Mouse (Mus musculus) limb, embryonic 12.5 days (tissue): ENCODE measurements around the gene St6galnac5. TPM values are rescaled to one million over a fixed set of nuclear protein-coding genes. Genes with fewer than 3 reads are reported as not detected.

Experiments
- ATAC-seq: fragments of 200-750 bp; cut with Nextera tagmentation; 2 replicates; pipeline ENCODE4 v1.8.0; 2017; ENCODE audit warnings: low read depth, moderate TSS enrichment; ENCODE audit not compliant: insufficient number of reproducible peaks, insufficient read depth, low FRiP score, low TSS enrichment
- H3K27ac ChIP-seq: fragments of 300-500 bp; sonication (generic); 2 replicates; pipeline ENCODE4 v1.5.1; 2016; ENCODE audit warnings: mild to moderate bottlenecking, moderate library complexity
- H3K27me3 ChIP-seq: fragments of 300-500 bp; sonication (generic); 2 replicates; pipeline ENCODE4 v1.6.1; 2016; ENCODE audit warnings: mild to moderate bottlenecking, moderate library complexity
- H3K36me3 ChIP-seq: fragments of 300-500 bp; sonication (generic); 2 replicates; pipeline ENCODE4 v1.6.1; 2016; ENCODE audit warnings: mild to moderate bottlenecking, moderate library complexity
- H3K4me1 ChIP-seq: fragments of 300-500 bp; sonication (generic); replicated peaks from 2 replicates; pipeline ENCODE4 v1.6.1; 2016
- H3K4me2 ChIP-seq: fragments of 300-500 bp; sonication (generic); 2 replicates; pipeline ENCODE4 v1.6.1; 2016; ENCODE audit warnings: mild to moderate bottlenecking, moderate library complexity
- H3K4me3 ChIP-seq: fragments of 300-500 bp; sonication (generic); replicated peaks from 2 replicates; pipeline ENCODE4 v1.5.1; 2016; ENCODE audit warnings: mild to moderate bottlenecking
- H3K9ac ChIP-seq: fragments of 300-500 bp; sonication (generic); replicated peaks from 2 replicates; pipeline ENCODE4 v1.6.1; 2016; ENCODE audit warnings: mild to moderate bottlenecking, moderate library complexity
- H3K9me3 ChIP-seq: fragments of 300-500 bp; sonication (generic); 2 replicates; pipeline ENCODE4 v1.6.1; 2016; ENCODE audit warnings: mild to moderate bottlenecking, moderate library complexity
- WGBS: fragments of 180-500 bp; shearing (Covaris S2); methylation state at CpG from one replicate; pipeline ENCODE4 v1.1.7; 2016; 5-methylcytosine and 5-hydroxymethylcytosine counted together
- polyA plus RNA-seq: library from polyadenylated mRNA; unstranded; fragments of >200 nt; fragmentation: Nextera tagmentation; extraction: Ambion mirVana; gene quantifications from 2 replicates; pipeline ENCODE4 v1.2.1, GENCODE M21; 2016

St6galnac5 gene
- polyA plus RNA-seq, 1 experiment from 2014 or later: 2.2 TPM

DNA sequence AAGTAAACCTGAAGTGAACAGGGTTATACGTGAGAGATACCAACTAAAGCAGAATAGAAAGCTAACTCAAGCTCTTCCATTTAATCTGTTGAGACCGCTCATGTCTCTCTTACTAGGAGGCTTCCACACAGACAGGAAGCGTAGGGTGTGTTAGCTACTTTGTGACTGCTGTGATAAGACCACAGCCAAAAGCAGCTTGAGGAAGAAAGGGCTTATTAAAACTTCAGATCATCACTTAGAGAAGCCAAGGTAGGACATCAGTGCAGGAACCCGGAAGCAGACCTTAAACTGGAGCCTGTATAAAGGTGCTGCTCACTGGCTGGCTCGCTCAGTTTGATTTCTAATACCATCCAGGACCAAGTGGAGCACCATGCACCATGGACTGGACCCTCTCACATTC lies 31.7 kb downstream of the St6galnac5 start:
- Histone ChIP-seq H3K4me3 (no peak overlapping the region), H3K9me3 (no peaks in the 10 kb centered on the region), H3K36me3 (no peaks in the 10 kb centered on the region), H3K27ac (no peak overlapping the region), H3K4me2 (no peak overlapping the region), H3K4me1 (no peaks in the 10 kb centered on the region), H3K27me3 (no peaks in the 10 kb centered on the region), H3K9ac (no peak overlapping the region)
- ATAC-seq: no peak
- WGBS: 93% methylated on average over 5 of the region's 5 CpGs

GRCm38 (mm10) chr3:152949233-152949777 lies 32.7 kb downstream of the St6galnac5 start:
- ATAC-seq: no peak
- 88% methylated on average over 15 of the region's 15 CpGs for WGBS

GRCm38 (mm10) chr3:152948556-152948955 lies 33.5 kb downstream of the St6galnac5 start:
- no peak overlapping the region for H3K9ac ChIP-seq
- no peaks in the 10 kb centered on the region for H3K4me1 ChIP-seq
- H3K36me3 ChIP-seq: no peaks in the 10 kb centered on the region
- no peaks in the 10 kb centered on the region for H3K27me3 ChIP-seq
- H3K27ac ChIP-seq: no peak overlapping the region
- no peak for ATAC-seq
- no peaks in the 10 kb centered on the region for H3K9me3 ChIP-seq
- no peak overlapping the region for H3K4me2 ChIP-seq
- H3K4me3 ChIP-seq: no peak overlapping the region
- WGBS: 85% methylated on average over 7 of the region's 7 CpGs

More at GRCm38 (mm10) chr3:152949233-152949777, 32.7 kb downstream of the St6galnac5 start:
- H3K36me3 ChIP-seq: no peaks in the 10 kb centered on the region
- no peaks in the 10 kb centered on the region for H3K9me3 ChIP-seq
- no peaks in the 10 kb centered on the region for H3K27me3 ChIP-seq
- H3K9ac ChIP-seq: no peak overlapping the region
- no peak overlapping the region for H3K4me3 ChIP-seq
- H3K4me2 ChIP-seq: no peak overlapping the region
- H3K27ac ChIP-seq: no peak overlapping the region
- no peaks in the 10 kb centered on the region for H3K4me1 ChIP-seq

- Histone ChIP-seq H3K4me3 (no peak overlapping the region), H3K36me3 (no peaks in the 10 kb centered on the region), H3K27ac (no peak overlapping the region), H3K9me3 (no peaks in the 10 kb centered on the region), H3K4me2 (no peak overlapping the region), H3K27me3 (no peaks in the 10 kb centered on the region), H3K9ac (no peak overlapping the region), H3K4me1 (no peaks in the 10 kb centered on the region; the same call in 1 of the 2 replicates)
- WGBS: 85% methylated on average over 11 of the region's 11 CpGs
- no peak for ATAC-seq
These were observed 34.9 kb downstream of the St6galnac5 start for GRCm38 (mm10) chr3:152947031-152947640.

DNA sequence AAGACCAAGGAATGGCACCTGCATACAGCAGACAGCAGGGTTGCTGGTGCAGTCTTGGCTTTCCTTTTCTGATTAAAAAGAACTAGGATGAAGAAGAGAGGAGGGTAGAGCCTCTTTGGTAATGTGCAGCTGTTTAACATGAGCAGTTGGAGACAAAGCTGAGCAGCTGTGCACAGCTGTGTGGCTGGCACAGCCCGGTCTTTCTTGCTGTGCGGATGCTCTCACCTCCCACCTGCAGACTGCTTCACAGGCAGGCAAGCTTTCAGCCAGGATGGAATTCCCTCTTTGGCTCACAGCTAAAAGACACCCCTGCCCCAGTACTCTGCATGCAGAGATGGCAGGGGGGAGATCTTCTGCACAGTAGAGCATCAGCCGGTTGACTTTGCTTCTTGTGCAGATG lies 37.3 kb downstream of the St6galnac5 start:
- H3K4me3 ChIP-seq: no peak overlapping the region
- H3K36me3 ChIP-seq: no peaks in the 10 kb centered on the region
- H3K27ac ChIP-seq: no peak overlapping the region
- H3K4me1 ChIP-seq: no peaks in the 10 kb centered on the region; the same call in 1 of the 2 replicates
- no peak overlapping the region for H3K9ac ChIP-seq
- no peaks in the 10 kb centered on the region for H3K27me3 ChIP-seq
- H3K4me2 ChIP-seq: no peak overlapping the region
- ATAC-seq: no peak
- H3K9me3 ChIP-seq: no peaks in the 10 kb centered on the region
- WGBS: 81% methylated on average over 3 of the region's 3 CpGs

GRCm38 (mm10) chr3:152942985-152943384 lies 39.1 kb downstream of the St6galnac5 start:
- no peak for ATAC-seq
- WGBS: 80% methylated on average over 11 of the region's 11 CpGs
- no peaks in the 10 kb centered on the region for H3K27me3 ChIP-seq
- H3K27ac ChIP-seq: no peak overlapping the region
- no peak overlapping the region for H3K4me2 ChIP-seq
- H3K9ac ChIP-seq: no peak overlapping the region
- no peaks in the 10 kb centered on the region for H3K9me3 ChIP-seq
- no peaks in the 10 kb centered on the region; the same call in 1 of the 2 replicates for H3K4me1 ChIP-seq
- no peak overlapping the region for H3K4me3 ChIP-seq
- no peaks in the 10 kb centered on the region for H3K36me3 ChIP-seq

DNA sequence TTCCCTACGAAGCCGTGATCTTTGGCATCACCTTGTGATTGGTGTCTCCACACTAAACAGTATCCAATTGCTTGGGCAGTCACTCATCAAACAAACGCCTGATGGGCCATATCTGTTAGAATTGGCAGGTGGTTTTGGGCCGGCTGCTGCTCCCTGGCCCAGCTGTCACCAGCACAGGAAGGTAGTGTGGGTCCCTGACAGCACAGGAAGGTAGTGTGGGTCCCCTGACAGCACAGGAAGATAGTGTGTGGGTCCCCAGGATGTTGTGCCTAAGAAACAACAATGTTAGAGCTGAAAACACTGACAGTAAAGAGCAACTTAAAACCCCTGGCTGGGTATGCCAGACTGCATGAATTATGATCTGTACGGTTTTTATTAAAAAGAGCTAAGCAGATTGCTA lies 40.4 kb downstream of the St6galnac5 start:
- Histone ChIP-seq H3K4me2 (no peak overlapping the region), H3K4me3 (no peak overlapping the region)
- 78% methylated on average over 5 of the region's 5 CpGs for WGBS

DNA sequence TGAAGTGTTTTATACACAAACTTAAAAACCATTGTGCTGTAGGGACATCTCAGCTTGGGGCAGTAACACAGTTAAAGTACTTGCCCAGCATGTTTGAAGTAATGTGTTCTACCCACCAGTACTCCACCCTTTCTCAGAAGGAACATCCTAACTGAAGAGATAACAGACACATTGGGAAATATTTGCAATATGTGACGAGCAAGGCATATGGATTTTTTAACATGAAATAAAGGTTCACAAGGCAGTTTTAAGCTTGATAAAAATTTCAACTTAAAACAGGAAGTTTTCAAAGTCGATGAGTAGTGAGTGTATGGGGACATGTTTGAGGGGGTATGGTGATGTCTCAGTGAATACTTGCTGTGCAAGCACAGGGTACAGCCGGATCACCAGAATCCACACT lies 45.7 kb downstream of the St6galnac5 start:
- H3K4me3 ChIP-seq: no peak overlapping the region
- no peak overlapping the region for H3K4me2 ChIP-seq
- no peaks in the 10 kb centered on the region for H3K36me3 ChIP-seq
- no peaks in the 10 kb centered on the region for H3K27me3 ChIP-seq
- H3K27ac ChIP-seq: no peak overlapping the region
- H3K4me1 ChIP-seq: no peaks in the 10 kb centered on the region
- 90% methylated on average over 3 of the region's 3 CpGs for WGBS
- no peak overlapping the region for H3K9ac ChIP-seq
- no peak for ATAC-seq
- no peaks in the 10 kb centered on the region for H3K9me3 ChIP-seq

More for the DNA sequence above, 40.4 kb downstream of the St6galnac5 start:
- Histone ChIP-seq H3K9ac (no peak overlapping the region), H3K27ac (no peak overlapping the region), H3K9me3 (no peaks in the 10 kb centered on the region), H3K4me1 (no peaks in the 10 kb centered on the region; the same call in 1 of the 2 replicates), H3K36me3 (no peaks in the 10 kb centered on the region), H3K27me3 (no peaks in the 10 kb centered on the region)
- no peak for ATAC-seq

DNA sequence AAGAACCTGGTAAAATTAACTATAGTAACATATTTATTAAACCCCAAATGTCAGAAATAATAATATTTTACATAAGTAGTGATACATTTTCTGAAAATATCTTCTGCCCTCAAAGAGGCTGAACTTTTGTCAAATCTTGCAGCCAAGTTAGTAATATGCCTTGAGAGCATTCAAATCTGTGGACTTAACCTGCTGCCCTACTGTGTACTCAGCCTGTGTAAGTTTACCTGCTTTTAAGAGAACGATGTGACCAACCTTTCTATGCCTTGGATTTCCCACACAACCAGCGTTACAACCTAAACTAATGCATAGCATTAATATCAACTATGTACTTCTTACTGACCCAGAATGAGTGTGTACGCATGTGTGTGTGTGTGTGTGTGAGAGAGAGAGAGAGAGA lies 48.3 kb downstream of the St6galnac5 start:
- Histone ChIP-seq H3K9me3 (no peaks in the 10 kb centered on the region), H3K27me3 (no peaks in the 10 kb centered on the region), H3K9ac (no peak overlapping the region), H3K4me3 (no peak overlapping the region), H3K27ac (no peak overlapping the region), H3K4me1 (0 out of 2 replicates have a peak, but pooled peaks cover 3% of the 10 kb centered on the region), H3K36me3 (no peaks in the 10 kb centered on the region), H3K4me2 (no peak overlapping the region)
- ATAC-seq: no peak
- WGBS: 92% methylated on average over 3 of the region's 3 CpGs

- WGBS: 95% methylated on average over 2 of the region's 2 CpGs
These were observed 49.5 kb downstream of the St6galnac5 start for GRCm38 (mm10) chr3:152932544-152932943.

DNA sequence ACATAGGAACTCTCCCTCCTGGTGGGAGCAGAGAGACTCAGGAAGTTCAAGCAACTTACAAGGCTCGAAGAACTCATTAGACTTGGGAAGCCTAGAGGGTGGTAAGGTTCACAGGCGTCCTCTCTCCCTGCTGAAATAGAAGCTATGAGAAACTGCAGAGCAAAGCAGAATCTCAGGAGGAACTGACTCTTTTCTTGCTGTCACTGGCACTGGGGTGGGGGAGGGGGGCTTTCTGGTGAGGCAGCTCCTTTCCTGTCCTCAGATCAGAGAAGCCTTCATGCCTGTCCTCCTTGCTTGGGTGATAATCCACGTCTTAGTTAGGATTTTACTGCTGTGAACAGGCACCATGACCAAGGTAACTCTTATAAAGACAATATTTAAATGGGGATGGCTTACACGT lies 50.0 kb downstream of the St6galnac5 start:
- H3K9me3 ChIP-seq: no peaks in the 10 kb centered on the region
- no peak overlapping the region for H3K9ac ChIP-seq
- 67% methylated on average over 4 of the region's 4 CpGs for WGBS
- no peak overlapping the region for H3K4me3 ChIP-seq
- no peaks in the 10 kb centered on the region for H3K36me3 ChIP-seq
- H3K27me3 ChIP-seq: no peaks in the 10 kb centered on the region
- H3K4me1 ChIP-seq: peaks cover 10% of the 10 kb centered on the region; the same call in 1 of the 2 replicates
- no peak overlapping the region for H3K27ac ChIP-seq
- no peak overlapping the region for H3K4me2 ChIP-seq
- ATAC-seq: no peak

More at GRCm38 (mm10) chr3:152932544-152932943, 49.5 kb downstream of the St6galnac5 start:
- Histone ChIP-seq H3K36me3 (no peaks in the 10 kb centered on the region), H3K4me1 (peaks cover 10% of the 10 kb centered on the region; the same call in 1 of the 2 replicates), H3K4me2 (no peak overlapping the region), H3K9ac (no peak overlapping the region), H3K4me3 (no peak overlapping the region), H3K9me3 (no peaks in the 10 kb centered on the region), H3K27ac (no peak overlapping the region), H3K27me3 (no peaks in the 10 kb centered on the region)
- no peak for ATAC-seq

DNA sequence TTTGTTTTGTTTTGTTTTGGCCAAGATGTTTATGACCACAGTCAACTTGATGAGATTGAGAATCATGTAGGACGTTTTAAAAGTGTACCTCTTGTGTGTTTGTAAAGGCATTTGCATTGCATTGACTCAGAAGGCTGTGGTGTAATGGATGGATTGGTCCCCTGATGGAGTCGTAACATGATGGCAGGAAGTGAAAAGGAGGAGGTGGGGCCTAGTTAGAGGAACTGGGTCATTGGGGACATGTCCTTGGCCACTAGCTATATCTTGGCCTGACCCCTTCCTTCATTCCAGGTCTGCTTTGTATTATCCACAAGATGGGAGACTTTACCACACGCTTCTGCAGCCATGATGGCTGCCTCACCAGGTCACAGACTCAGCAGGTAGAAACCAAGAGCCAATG lies 50.7 kb downstream of the St6galnac5 start:
- no peak overlapping the region for H3K27ac ChIP-seq
- no peaks in the 10 kb centered on the region for H3K9me3 ChIP-seq
- peaks cover 10% of the 10 kb centered on the region; the same call in 1 of the 2 replicates for H3K4me1 ChIP-seq
- no peaks in the 10 kb centered on the region for H3K36me3 ChIP-seq
- 79% methylated on average over 3 of the region's 3 CpGs for WGBS
- no peak for ATAC-seq
- no peak overlapping the region for H3K9ac ChIP-seq
- H3K27me3 ChIP-seq: no peaks in the 10 kb centered on the region
- no peak overlapping the region for H3K4me3 ChIP-seq
- H3K4me2 ChIP-seq: no peak overlapping the region
